Mouse (Mus musculus) G1E (cell line): Measurements from ENCODE around the gene Gm13089. TPM values are rescaled to one million over a fixed set of nuclear protein-coding genes. Genes with fewer than 3 reads are reported as not detected.
"Not testable (repeated sequence)": the region's sequence is repeated elsewhere in the genome, so short reads cannot be mapped to it uniquely, and the experiment has no call there.

Source experiments
- ATAC-seq: 2 replicates; pipeline ENCODE4 v1.8.0; 2016; ENCODE audit warnings: mild to moderate bottlenecking; ENCODE audit not compliant: insufficient number of reproducible peaks, poor library complexity, low FRiP score, severe bottlenecking; ENCODE audit errors: extremely low read depth
- DNase-seq: peaks from one replicate; pipeline ENCODE4 v3.0.0; 2012; ENCODE audit warnings: low spot score
- H3K27me3 ChIP-seq: 2 replicates; pipeline ENCODE4 v1.6.1; 2012; ENCODE audit warnings: mild to moderate bottlenecking, low read length, inconsistent platforms; ENCODE audit not compliant: insufficient read depth
- H3K36me3 ChIP-seq: replicated peaks from 2 replicates; pipeline ENCODE3; 2012; ENCODE audit warnings: mild to moderate bottlenecking, inconsistent platforms
- H3K4me1 ChIP-seq: 2 replicates; pipeline ENCODE4 v1.6.1; 2012; ENCODE audit warnings: low read depth, low read length, inconsistent platforms, mixed read lengths; ENCODE audit not compliant: insufficient read depth
- H3K4me3 ChIP-seq: 2 replicates; pipeline ENCODE4 v1.5.1; 2012; ENCODE audit warnings: low read depth, mild to moderate bottlenecking, inconsistent platforms, low read length, moderate library complexity, mixed read lengths
- H3K9me3 ChIP-seq: replicated peaks from 2 replicates; pipeline ENCODE4 v1.6.1; 2012; ENCODE audit warnings: inconsistent platforms
- CTCF ChIP-seq: IDR thresholded peaks from 2 replicates; pipeline ENCODE4 v1.5.1; 2012; ENCODE audit warnings: low read depth, low read length, inconsistent platforms, mixed read lengths
- GATA1 ChIP-seq: IDR thresholded peaks from 2 replicates; pipeline ENCODE4 v1.6.1; 2012; ENCODE audit warnings: borderline replicate concordance, low read length, inconsistent platforms, mixed read lengths
- GATA2 ChIP-seq: IDR thresholded peaks from 2 replicates; pipeline ENCODE4 v1.6.1; 2012; ENCODE audit warnings: low read depth, low read length, inconsistent platforms, borderline replicate concordance
- POLR2AphosphoS5 ChIP-seq: IDR thresholded peaks from 2 replicates; pipeline ENCODE4 v1.6.1; 2012; ENCODE audit warnings: low read depth, low read length, inconsistent platforms; ENCODE audit not compliant: insufficient replicate concordance
- TAL1 ChIP-seq: conservative IDR thresholded peaks from 2 replicates; pipeline ENCODE4 v1.6.1; 2012; ENCODE audit warnings: low read depth, low read length, inconsistent platforms, mixed read lengths
- polyA plus RNA-seq: library from polyadenylated mRNA; stranded (reverse); fragments of >175 nt; gene quantifications from 2 replicates; pipeline ENCODE4 v1.2.3, GENCODE M21; 2012
- total RNA-seq, 2 experiments: library from RNA; stranded (forward) in 1 of 2; stranded (reverse) in 1 of 2; fragments of 200-1000 nt in 1 of 2; fragments of >200 nt in 1 of 2; fragmentation: Nextera tagmentation in 1 of 2; gene quantifications; 2 replicates each; pipeline ENCODE4 v1.2.3; 2014 to 2017

Gm13089 gene
- total RNA-seq (2014; fragmentation: Nextera tagmentation): not detected in 2 replicates
- total RNA-seq (2017): 0.06 TPM in 1 of 2 replicates, not detected in the other
- not detected in 2 replicates for polyA plus RNA-seq

- no peak for TF ChIP-seq GATA2
- TF ChIP-seq GATA1: no peak
- no peak for TF ChIP-seq TAL1
- ATAC-seq (no peak), DNase-seq (no peak)
- H3K4me3 ChIP-seq: no peak within 1 kb of the TSS
- no peaks in the 10 kb centered on the region for H3K4me1 ChIP-seq
- no peaks in the 10 kb centered on the region for H3K27me3 ChIP-seq
- no peaks in the 10 kb centered on the region for H3K36me3 ChIP-seq
- peaks cover 6% of the 10 kb centered on the region for H3K9me3 ChIP-seq
These were observed at the start of gene Gm13089 for GRCm38 (mm10) chr4:143702611-143703010. Gm13089 (minus strand) TSS chr4:143702711.

DNA sequence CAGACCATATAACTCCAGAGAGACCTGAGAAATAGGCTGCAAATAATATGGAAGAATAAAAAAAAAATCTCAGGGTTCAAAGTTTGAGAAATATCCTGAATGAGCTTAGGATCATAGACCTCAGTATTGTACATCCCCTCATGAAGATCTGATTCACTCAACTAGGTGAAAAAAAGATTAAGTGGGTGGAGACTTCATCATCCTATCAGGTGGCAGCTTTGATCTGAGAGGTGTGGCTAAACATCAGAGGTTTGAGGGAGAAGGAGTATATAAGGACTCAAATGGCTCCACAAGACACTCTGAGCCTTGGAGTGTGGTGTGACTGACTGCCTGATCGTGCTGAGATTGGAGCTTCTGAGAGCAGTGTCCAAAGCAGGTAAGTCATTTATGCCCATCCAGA lies 16.6 kb upstream of the Gm13089 start, which contains the start of gene Gm13078:
Gene Gm13078, plus strand, starts transcription at position 301 of the 400 bp plus-strand sequence.
- DNase-seq (no peak), ATAC-seq (no peak)
- H3K9me3 ChIP-seq: peaks cover 2% of the 10 kb centered on the region; the same call in 1 of the 2 replicates
- TF ChIP-seq GATA1 (no peak), GATA2 (no peak), POLR2AphosphoS5 (no peak), TAL1 (no peak), CTCF (no peak)
- no peaks in the 10 kb centered on the region for H3K4me1 ChIP-seq
- no peak within 1 kb of the TSS for H3K4me3 ChIP-seq
- H3K27me3 ChIP-seq: no peaks in the 10 kb centered on the region
- H3K36me3 ChIP-seq: no peaks in the 10 kb centered on the region

DNA sequence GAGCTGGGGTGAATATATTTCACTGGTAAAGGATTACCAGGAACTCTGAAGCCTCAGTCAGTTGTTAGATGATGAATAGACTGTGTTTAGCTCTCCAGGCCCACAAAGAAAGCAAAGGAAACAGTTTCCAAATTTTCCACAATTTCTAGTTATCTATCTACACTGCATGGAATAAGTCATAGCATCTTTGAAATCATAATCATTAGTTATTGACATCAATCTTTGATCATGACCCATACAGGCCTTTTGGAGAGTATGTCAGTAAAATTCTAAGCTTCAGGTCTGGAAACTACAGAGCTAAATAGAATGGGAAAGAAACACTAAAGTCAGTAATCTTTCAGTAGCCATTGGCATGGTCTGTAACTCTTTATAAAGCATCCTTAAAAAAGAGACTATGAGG lies 45.4 kb downstream of the Gm13089 start, which contains the start of gene Gm13088:
Gene Gm13088, minus strand, starts transcription at position 101 of the 400 bp plus-strand sequence.
- not testable (repeated sequence) for H3K27me3 ChIP-seq, DNase-seq, H3K9me3 ChIP-seq, ATAC-seq, H3K4me3 ChIP-seq, H3K4me1 ChIP-seq, H3K36me3 ChIP-seq

Other genes starting within 250 kb of the Gm13089 start
- not detected in 2 replicates for gene Gm13043, start 191.4 kb downstream of the Gm13089 start, total RNA-seq (2014; fragmentation: Nextera tagmentation)
- not detected in 2 replicates for gene Gm13043, start 191.4 kb downstream of the Gm13089 start, total RNA-seq (2017)
- not detected in 2 replicates for gene Gm13043, start 191.4 kb downstream of the Gm13089 start, polyA plus RNA-seq
- gene Gm13040, start 166.8 kb downstream of the Gm13089 start, total RNA-seq (2014; fragmentation: Nextera tagmentation): not detected in 2 replicates
- gene Gm13040, start 166.8 kb downstream of the Gm13089 start, total RNA-seq (2017): 0.12 TPM in 1 of 2 replicates, not detected in the other
- not detected in 2 replicates for gene Gm13040, start 166.8 kb downstream of the Gm13089 start, polyA plus RNA-seq
- not detected in 2 replicates for gene BC080695, start 151.0 kb downstream of the Gm13089 start, total RNA-seq (2014; fragmentation: Nextera tagmentation)
- not detected in 2 replicates for gene BC080695, start 151.0 kb downstream of the Gm13089 start, total RNA-seq (2017)
- not detected in 2 replicates for gene BC080695, start 151.0 kb downstream of the Gm13089 start, polyA plus RNA-seq
- not detected in 2 replicates for gene Gm13057, start 151.0 kb downstream of the Gm13089 start, total RNA-seq (2014; fragmentation: Nextera tagmentation)
- not detected in 2 replicates for gene Gm13057, start 151.0 kb downstream of the Gm13089 start, total RNA-seq (2017)
- not detected in 2 replicates for gene Gm13057, start 151.0 kb downstream of the Gm13089 start, polyA plus RNA-seq
- not detected in 2 replicates for gene Gm13083, start 87.7 kb downstream of the Gm13089 start, total RNA-seq (2014; fragmentation: Nextera tagmentation)
- 0.11 and 0.12 TPM in 2 replicates for gene Gm13083, start 87.7 kb downstream of the Gm13089 start, total RNA-seq (2017)
- not detected in 2 replicates for gene Gm13083, start 87.7 kb downstream of the Gm13089 start, polyA plus RNA-seq
- not detected in 2 replicates for gene Gm13088, start 45.5 kb downstream of the Gm13089 start, total RNA-seq (2014; fragmentation: Nextera tagmentation)
- gene Gm13088, start 45.5 kb downstream of the Gm13089 start, total RNA-seq (2017): 0.16 TPM in 1 of 2 replicates, not detected in the other
- gene Gm13088, start 45.5 kb downstream of the Gm13089 start, polyA plus RNA-seq: not detected in 2 replicates
- not detected in 2 replicates for gene Gm13078, start 16.7 kb upstream of the Gm13089 start, total RNA-seq (2014; fragmentation: Nextera tagmentation)
- gene Gm13078, start 16.7 kb upstream of the Gm13089 start, total RNA-seq (2017): not detected in 2 replicates
- gene Gm13078, start 16.7 kb upstream of the Gm13089 start, polyA plus RNA-seq: not detected in 2 replicates
- not detected in 2 replicates for gene Gm13023, start 86.6 kb upstream of the Gm13089 start, total RNA-seq (2014; fragmentation: Nextera tagmentation)
- gene Gm13023, start 86.6 kb upstream of the Gm13089 start, total RNA-seq (2017): 0.22 TPM in 1 of 2 replicates, not detected in the other
- gene Gm13023, start 86.6 kb upstream of the Gm13089 start, polyA plus RNA-seq: not detected in 2 replicates
- not detected in 2 replicates for gene Gm13084, start 113.4 kb upstream of the Gm13089 start, total RNA-seq (2014; fragmentation: Nextera tagmentation)
- 0.27 and 0.41 TPM in 2 replicates for gene Gm13084, start 113.4 kb upstream of the Gm13089 start, total RNA-seq (2017)
- gene Gm13084, start 113.4 kb upstream of the Gm13089 start, polyA plus RNA-seq: not detected in 2 replicates
- not detected in 2 replicates for gene Gm13103, start 143.8 kb upstream of the Gm13089 start, total RNA-seq (2014; fragmentation: Nextera tagmentation)
- gene Gm13103, start 143.8 kb upstream of the Gm13089 start, total RNA-seq (2017): not detected in 2 replicates
- not detected in 2 replicates for gene Gm13103, start 143.8 kb upstream of the Gm13089 start, polyA plus RNA-seq
- gene Pramef6, start 197.7 kb upstream of the Gm13089 start, total RNA-seq (2014; fragmentation: Nextera tagmentation): not detected in 2 replicates
- 0.16 and 0.17 TPM in 2 replicates for gene Pramef6, start 197.7 kb upstream of the Gm13089 start, total RNA-seq (2017)
- not detected in 2 replicates for gene Pramef6, start 197.7 kb upstream of the Gm13089 start, polyA plus RNA-seq
- not detected in 2 replicates for gene Pramef25, start 248.3 kb upstream of the Gm13089 start, total RNA-seq (2014; fragmentation: Nextera tagmentation)
- gene Pramef25, start 248.3 kb upstream of the Gm13089 start, total RNA-seq (2017): 0.17 TPM in 1 of 2 replicates, not detected in the other
- gene Pramef25, start 248.3 kb upstream of the Gm13089 start, polyA plus RNA-seq: not detected in 2 replicates